Mouse (Mus musculus) CH12.LX (cell line): ENCODE measurements around the gene Kdm4b. TPM values are rescaled to one million over a fixed set of nuclear protein-coding genes. Genes with fewer than 3 reads are reported as not detected.

Experiments
- DNase-seq: peaks from one replicate; pipeline ENCODE4 v3.0.0-alpha.2; 2013; ENCODE audit errors: extremely low read depth
- H3K27ac ChIP-seq: 2 replicates; pipeline ENCODE4 v1.5.1; 2012; ENCODE audit warnings: low read depth, mild to moderate bottlenecking, control low read depth, moderate library complexity; ENCODE audit not compliant: insufficient read depth
- H3K27me3 ChIP-seq: replicated peaks from 2 replicates; pipeline ENCODE3; 2012; ENCODE audit warnings: inconsistent platforms
- H3K36me3 ChIP-seq, 2 experiments: replicated peaks in 1 of 2; 2 replicates each; pipeline versions ENCODE3 to v1.6.1; 2012; ENCODE audit warnings: inconsistent platforms in 1 of 2, low read length in 1 of 2, mild to moderate bottlenecking in 1 of 2, mixed read lengths in 1 of 2, moderate library complexity in 1 of 2; ENCODE audit not compliant: control insufficient read depth in 1 of 2, insufficient read depth in 1 of 2
- H3K4me1 ChIP-seq, 2 experiments: 2 replicates each; pipeline ENCODE4 v1.6.1; 2012; ENCODE audit warnings: inconsistent platforms in 1 of 2, moderate library complexity in 1 of 2; ENCODE audit not compliant: insufficient read depth in 2 of 2, control insufficient read depth in 1 of 2
- H3K4me2 ChIP-seq: 2 replicates; pipeline ENCODE4 v1.6.1; 2012; ENCODE audit warnings: low read depth, mild to moderate bottlenecking, control low read depth; ENCODE audit not compliant: poor library complexity, insufficient read depth, severe bottlenecking
- H3K4me3 ChIP-seq, 3 experiments: fragments of 150-350 bp in 1 of 3; sonication (generic) in 1 of 3; replicated peaks in 1 of 3; 2 replicates each; pipeline versions ENCODE3 to v1.5.1; 2011 to 2012; ENCODE audit warnings: low read depth in 2 of 3, low read length in 2 of 3, mild to moderate bottlenecking in 2 of 3, moderate library complexity in 2 of 3, control low read depth in 1 of 3, improper control_type of control experiment in 1 of 3, inconsistent platforms in 1 of 3, mixed read lengths in 1 of 3; ENCODE audit not compliant: poor library complexity in 1 of 3
- H3K79me2 ChIP-seq: replicated peaks from 2 replicates; pipeline ENCODE4 v1.6.1; 2012; ENCODE audit warnings: mild to moderate bottlenecking, moderate library complexity; ENCODE audit not compliant: control insufficient read depth, poor library complexity, insufficient read depth, severe bottlenecking; ENCODE audit errors: extremely low read depth
- H3K9ac ChIP-seq: 2 replicates; pipeline ENCODE4 v1.6.1; 2012; ENCODE audit warnings: low read depth, mild to moderate bottlenecking, control low read depth, moderate library complexity; ENCODE audit not compliant: insufficient read depth
- H3K9me3 ChIP-seq: replicated peaks from 2 replicates; pipeline ENCODE3; 2012; ENCODE audit warnings: low read length, inconsistent platforms, mixed read lengths
- BHLHE40 ChIP-seq: IDR thresholded peaks from 2 replicates; pipeline ENCODE4 v1.6.1; 2011; ENCODE audit warnings: mild to moderate bottlenecking, low read depth, low read length, improper control_type of control experiment
- CHD2 ChIP-seq: IDR thresholded peaks from 2 replicates; pipeline ENCODE4 v1.6.1; 2011; ENCODE audit warnings: low read length, improper control_type of control experiment
- ELF1 ChIP-seq: IDR thresholded peaks from 2 replicates; pipeline ENCODE4 v1.6.1; 2014; ENCODE audit warnings: low read depth, mild to moderate bottlenecking, inconsistent platforms, low read length, improper control_type of control experiment
- HCFC1 ChIP-seq: IDR thresholded peaks from 2 replicates; pipeline ENCODE4 v1.6.1; 2012; ENCODE audit warnings: low read depth, mild to moderate bottlenecking, inconsistent platforms, low read length, improper control_type of control experiment
- KAT2A ChIP-seq: IDR thresholded peaks from 2 replicates; pipeline ENCODE4 v1.6.1; 2012; ENCODE audit warnings: low read length, improper control_type of control experiment, inconsistent platforms; ENCODE audit not compliant: insufficient replicate concordance
- NELFE ChIP-seq: IDR thresholded peaks from 2 replicates; pipeline ENCODE4 v1.6.1; 2011; ENCODE audit warnings: low read depth, low read length, improper control_type of control experiment
- NRF1 ChIP-seq: IDR thresholded peaks from 2 replicates; pipeline ENCODE4 v1.6.1; 2014; ENCODE audit warnings: low read depth, mild to moderate bottlenecking, inconsistent platforms, low read length, improper control_type of control experiment, moderate library complexity
- PAX5 ChIP-seq: IDR thresholded peaks from 2 replicates; pipeline ENCODE4 v1.6.1; 2012; ENCODE audit warnings: low read length, inconsistent platforms, mixed read lengths
- RCOR1 ChIP-seq: conservative IDR thresholded peaks from 2 replicates; pipeline ENCODE4 v1.6.1; 2012; ENCODE audit warnings: low read depth, mild to moderate bottlenecking, inconsistent platforms, low read length, improper control_type of control experiment
- SIN3A ChIP-seq: IDR thresholded peaks from 2 replicates; pipeline ENCODE4 v1.6.1; 2012; ENCODE audit warnings: low read length, improper control_type of control experiment, inconsistent platforms
- TBP ChIP-seq: conservative IDR thresholded peaks from 2 replicates; pipeline ENCODE4 v1.6.1; 2011; ENCODE audit warnings: low read depth, low read length, improper control_type of control experiment
- ZC3H11A ChIP-seq: IDR thresholded peaks from 2 replicates; pipeline ENCODE4 v1.6.1; 2012; ENCODE audit warnings: low read depth, mild to moderate bottlenecking, inconsistent platforms, low read length, improper control_type of control experiment
- ZKSCAN1 ChIP-seq: IDR thresholded peaks from 2 replicates; pipeline ENCODE4 v1.6.1; 2012; ENCODE audit warnings: low read depth, inconsistent platforms, low read length, improper control_type of control experiment, borderline replicate concordance
- ZNF384 ChIP-seq: IDR thresholded peaks from 2 replicates; pipeline ENCODE4 v1.6.1; 2012; ENCODE audit warnings: low read depth, low read length, improper control_type of control experiment, inconsistent platforms
- dilution Hi-C: fragments of 300-500 bp; cut with MboI; formaldehyde crosslinking; loops from 2 replicates; pipeline ENCODE4 v1.14.3; 2020; ENCODE audit warnings: low sequenced_read_pairs; ENCODE audit not compliant: extremely low pct_unique_long_range_greater_than_20kb, extremely low pct_ligation_motif_present
- in situ Hi-C: fragments of 300-500 bp; cut with MboI; formaldehyde crosslinking; loops from 3 replicates; pipeline ENCODE4 v1.14.3; 2019; ENCODE audit warnings: low sequenced_read_pairs, low pct_ligation_motif_present, low pct_unique_long_range_greater_than_20kb, mixed read lengths
- polyA plus RNA-seq: library from polyadenylated mRNA; unstranded; fragments of >175 nt; gene quantifications from 2 replicates; pipeline ENCODE4 v1.2.1, GENCODE M21; 2012; ENCODE audit warnings: low read depth; ENCODE audit not compliant: insufficient read length
- total RNA-seq, 2 experiments: library from RNA; depleted of rRNA; stranded (reverse); fragments of 300-350 nt in 1 of 2; fragments of >200 nt in 1 of 2; gene quantifications; 2 replicates each; pipeline ENCODE4 v1.2.3; 2012 to 2014

Gene Kdm4b
- total and polyA plus RNA-seq, 3 experiments = 12.3 to 19.5 (median 14.2) TPM

- dilution Hi-C loops (no loop called here), in situ Hi-C loops (no loop called here)
- H3K4me3 ChIP-seq = peak overlapping the region in 1 of 3 experiments; percentile 4
- no peaks in the 10 kb centered on the region for H3K9me3 ChIP-seq
- H3K9ac ChIP-seq = no peak overlapping the region
- no peaks in the 10 kb centered on the region for H3K79me2 ChIP-seq
- peaks cover 32 to 44% of the 10 kb centered on the region in 2 experiments for H3K36me3 ChIP-seq
- no peaks in the 10 kb centered on the region for H3K27me3 ChIP-seq
- H3K27ac ChIP-seq = no peak overlapping the region
- peaks cover 21 to 53% of the 10 kb centered on the region in 2 experiments for H3K4me1 ChIP-seq
- no peak overlapping the region for H3K4me2 ChIP-seq
- TF ChIP-seq BHLHE40 (no peak), NELFE (no peak), CHD2 (no peak), TBP (no peak), ZKSCAN1 (no peak), SIN3A (no peak), ZNF384 (no peak), KAT2A (no peak), ZC3H11A (no peak), NRF1 (no peak), RCOR1 (no peak)
- no peak for DNase-seq
Observed at GRCm38 (mm10) chr17:56287830-56288229, 38.0 kb upstream of the Kdm4b start.

GRCm38 (mm10) chr17:56288866-56289265 is 37.0 kb upstream of the Kdm4b start:
- Histone ChIP-seq H3K27ac (0 out of 2 replicates have a peak overlapping the region, but pooled peaks have one; percentile 34), H3K9ac (peak overlapping the region; percentile 61; the same call in 1 of the 2 replicates), H3K36me3 (peaks cover 25 to 35% of the 10 kb centered on the region in 2 experiments), H3K4me1 (peaks cover 24 to 57% of the 10 kb centered on the region in 2 experiments), H3K27me3 (no peaks in the 10 kb centered on the region), H3K4me3 (peak overlapping the region; percentile 67 to 84 (median 67)), H3K79me2 (no peaks in the 10 kb centered on the region), H3K9me3 (no peaks in the 10 kb centered on the region), H3K4me2 (peak overlapping the region; percentile 77)
- DNase-seq = no peak
- dilution Hi-C loops (no loop called here), in situ Hi-C loops (no loop called here)
- TF ChIP-seq HCFC1 = no peak
- 0 out of 2 replicates have a peak, but pooled peaks have one; percentile 18 for TF ChIP-seq ELF1
- TF ChIP-seq PAX5 = no peak
- no peak for TF ChIP-seq BHLHE40
